Mouse (Mus musculus): ENCODE measurements around the gene Dera. TPM values are rescaled to one million over a fixed set of nuclear protein-coding genes. Genes with fewer than 3 reads are reported as not detected.

Dera gene
- polyA plus RNA-seq, 1 experiment from 2014 or later: 59.9 TPM

GRCm38 (mm10) chr6:137796596-137797567 lies 42.5 kb downstream of the Dera start:
- Histone ChIP-seq H3K4me2 (no peak overlapping the region), H3K27ac (ENCODE audit: low read depth, low read length) (no peak overlapping the region), H3K27me3 (ENCODE audit: control insufficient read depth, insufficient read depth, low read length) (no peaks in the 10 kb centered on the region), H3K9ac (ENCODE audit: low read length) (no peak overlapping the region), H3K4me1 (ENCODE audit: control insufficient read depth, insufficient read depth, low read length) (no peaks in the 10 kb centered on the region), H3K4me3 (ENCODE audit: low read depth, low read length) (no peak overlapping the region), H3K9me3 (ENCODE audit: control insufficient read depth, low read length) (peaks cover 9% of the 10 kb centered on the region; the same call in 1 of the 2 replicates), H3K36me3 (ENCODE audit: control insufficient read depth, insufficient read depth, low read length) (peaks cover 5% of the 10 kb centered on the region; the same call in 1 of the 2 replicates)
- DNase-seq (ENCODE audit: low spot score, missing footprints) (peak; percentile 91), ATAC-seq (ENCODE audit: low FRiP score) (peak; percentile 70)
- WGBS: 73% methylated on average over 28 of the region's 29 CpGs

- H3K27me3 ChIP-seq (ENCODE audit: control insufficient read depth, insufficient read depth, low read length): no peaks in the 10 kb centered on the region
These were observed 44.9 kb downstream of the Dera start for GRCm38 (mm10) chr6:137799253-137799652.

GRCm38 (mm10) chr6:137803456-137804005 lies 49.2 kb downstream of the Dera start:
- Histone ChIP-seq H3K9me3 (ENCODE audit: control insufficient read depth, low read length) (peaks cover 9% of the 10 kb centered on the region; the same call in 1 of the 2 replicates), H3K4me2 (no peak overlapping the region), H3K27me3 (ENCODE audit: control insufficient read depth, insufficient read depth, low read length) (no peaks in the 10 kb centered on the region), H3K4me1 (ENCODE audit: control insufficient read depth, insufficient read depth, low read length) (no peaks in the 10 kb centered on the region; the same call in 1 of the 2 replicates), H3K9ac (ENCODE audit: low read length) (no peak overlapping the region), H3K36me3 (ENCODE audit: control insufficient read depth, insufficient read depth, low read length) (peaks cover 5% of the 10 kb centered on the region), H3K27ac (ENCODE audit: low read depth, low read length) (no peak overlapping the region), H3K4me3 (ENCODE audit: low read depth, low read length) (no peak overlapping the region)
- ATAC-seq (ENCODE audit: low FRiP score) (no peak), DNase-seq (ENCODE audit: low spot score, missing footprints) (no peak)
- WGBS: 72% methylated on average over 12 of the region's 12 CpGs

More at GRCm38 (mm10) chr6:137799253-137799652, 44.9 kb downstream of the Dera start:
- H3K4me3 ChIP-seq (ENCODE audit: low read depth, low read length): no peak overlapping the region
- H3K4me2 ChIP-seq: no peak overlapping the region
- WGBS: 94% methylated on average over 9 of the region's 9 CpGs
- no peak overlapping the region for H3K9ac ChIP-seq (ENCODE audit: low read length)
- DNase-seq (ENCODE audit: low spot score, missing footprints) (no peak), ATAC-seq (ENCODE audit: low FRiP score) (no peak)
- no peaks in the 10 kb centered on the region; the same call in 1 of the 2 replicates for H3K4me1 ChIP-seq (ENCODE audit: control insufficient read depth, insufficient read depth, low read length)
- no peak overlapping the region for H3K27ac ChIP-seq (ENCODE audit: low read depth, low read length)
- peaks cover 9% of the 10 kb centered on the region; the same call in 1 of the 2 replicates for H3K9me3 ChIP-seq (ENCODE audit: control insufficient read depth, low read length)
- peaks cover 5% of the 10 kb centered on the region for H3K36me3 ChIP-seq (ENCODE audit: control insufficient read depth, insufficient read depth, low read length)

GRCm38 (mm10) chr6:137804121-137804520 lies 49.8 kb downstream of the Dera start:
- Histone ChIP-seq H3K9me3 (ENCODE audit: control insufficient read depth, low read length) (peaks cover 9% of the 10 kb centered on the region; the same call in 1 of the 2 replicates), H3K4me1 (ENCODE audit: control insufficient read depth, insufficient read depth, low read length) (no peaks in the 10 kb centered on the region; the same call in 1 of the 2 replicates), H3K4me3 (ENCODE audit: low read depth, low read length) (no peak overlapping the region), H3K27me3 (ENCODE audit: control insufficient read depth, insufficient read depth, low read length) (no peaks in the 10 kb centered on the region), H3K9ac (ENCODE audit: low read length) (no peak overlapping the region), H3K27ac (ENCODE audit: low read depth, low read length) (no peak overlapping the region), H3K4me2 (no peak overlapping the region), H3K36me3 (ENCODE audit: control insufficient read depth, insufficient read depth, low read length) (peaks cover 5% of the 10 kb centered on the region)
- 88% methylated on average over 7 of the region's 7 CpGs for WGBS
- ATAC-seq (ENCODE audit: low FRiP score): no peak
- no peak for DNase-seq (ENCODE audit: low spot score, missing footprints)

DNA sequence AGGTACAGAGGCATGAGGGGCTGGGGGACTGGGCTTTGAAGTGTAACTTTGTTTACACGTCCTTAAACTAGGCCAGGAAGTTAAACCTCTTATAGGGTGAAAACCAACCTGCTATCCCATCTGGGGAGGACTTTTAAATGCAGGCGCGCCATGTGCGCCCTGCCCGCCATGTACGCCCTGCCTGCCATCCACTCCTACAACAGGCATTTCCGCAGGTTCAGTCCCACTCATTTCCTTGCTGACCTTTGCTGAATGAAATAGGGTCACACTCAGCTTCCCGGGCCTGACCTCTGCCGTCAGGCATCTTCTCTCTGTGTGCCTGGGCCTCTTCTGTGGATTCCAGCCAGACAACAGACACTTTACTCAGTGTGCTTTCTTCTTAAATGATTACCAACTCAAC lies 50.3 kb downstream of the Dera start:
- no peaks in the 10 kb centered on the region; the same call in 1 of the 2 replicates for H3K4me1 ChIP-seq (ENCODE audit: control insufficient read depth, insufficient read depth, low read length)
- H3K4me3 ChIP-seq (ENCODE audit: low read depth, low read length): no peak overlapping the region
- H3K27me3 ChIP-seq (ENCODE audit: control insufficient read depth, insufficient read depth, low read length): no peaks in the 10 kb centered on the region
- ATAC-seq (ENCODE audit: low FRiP score): no peak
- 66% methylated on average over 9 of the region's 9 CpGs for WGBS
- no peak overlapping the region for H3K4me2 ChIP-seq
- no peak for DNase-seq (ENCODE audit: low spot score, missing footprints)
- H3K9ac ChIP-seq (ENCODE audit: low read length): no peak overlapping the region
- H3K27ac ChIP-seq (ENCODE audit: low read depth, low read length): no peak overlapping the region
- peaks cover 4% of the 10 kb centered on the region for H3K36me3 ChIP-seq (ENCODE audit: control insufficient read depth, insufficient read depth, low read length)
- H3K9me3 ChIP-seq (ENCODE audit: control insufficient read depth, low read length): peaks cover 9% of the 10 kb centered on the region; the same call in 1 of the 2 replicates

- ATAC-seq (ENCODE audit: low FRiP score): no peak
- Histone ChIP-seq H3K4me3 (ENCODE audit: low read depth, low read length) (no peak overlapping the region), H3K9ac (ENCODE audit: low read length) (no peak overlapping the region), H3K36me3 (ENCODE audit: control insufficient read depth, insufficient read depth, low read length) (no peaks in the 10 kb centered on the region; the same call in 1 of the 2 replicates), H3K4me2 (no peak overlapping the region), H3K27me3 (ENCODE audit: control insufficient read depth, insufficient read depth, low read length) (no peaks in the 10 kb centered on the region), H3K4me1 (ENCODE audit: control insufficient read depth, insufficient read depth, low read length) (no peaks in the 10 kb centered on the region; the same call in 1 of the 2 replicates), H3K9me3 (ENCODE audit: control insufficient read depth, low read length) (no peaks in the 10 kb centered on the region), H3K27ac (ENCODE audit: low read depth, low read length) (no peak overlapping the region)
- WGBS: 89% methylated on average over 3 of the region's 3 CpGs
- DNase-seq (ENCODE audit: low spot score, missing footprints): no peak
These were observed 52.0 kb downstream of the Dera start for GRCm38 (mm10) chr6:137806342-137806741.

GRCm38 (mm10) chr6:137806806-137807205 lies 52.5 kb downstream of the Dera start:
- H3K4me1 ChIP-seq (ENCODE audit: control insufficient read depth, insufficient read depth, low read length): no peaks in the 10 kb centered on the region; the same call in 1 of the 2 replicates
- H3K27ac ChIP-seq (ENCODE audit: low read depth, low read length): no peak overlapping the region
- no peak overlapping the region for H3K9ac ChIP-seq (ENCODE audit: low read length)
- H3K9me3 ChIP-seq (ENCODE audit: control insufficient read depth, low read length): no peaks in the 10 kb centered on the region
- H3K4me3 ChIP-seq (ENCODE audit: low read depth, low read length): no peak overlapping the region
- no peak for ATAC-seq (ENCODE audit: low FRiP score)
- no peaks in the 10 kb centered on the region; the same call in 1 of the 2 replicates for H3K36me3 ChIP-seq (ENCODE audit: control insufficient read depth, insufficient read depth, low read length)
- DNase-seq (ENCODE audit: low spot score, missing footprints): no peak
- WGBS: 90% methylated on average over 8 of the region's 8 CpGs
- no peaks in the 10 kb centered on the region for H3K27me3 ChIP-seq (ENCODE audit: control insufficient read depth, insufficient read depth, low read length)
- H3K4me2 ChIP-seq: no peak overlapping the region

DNA sequence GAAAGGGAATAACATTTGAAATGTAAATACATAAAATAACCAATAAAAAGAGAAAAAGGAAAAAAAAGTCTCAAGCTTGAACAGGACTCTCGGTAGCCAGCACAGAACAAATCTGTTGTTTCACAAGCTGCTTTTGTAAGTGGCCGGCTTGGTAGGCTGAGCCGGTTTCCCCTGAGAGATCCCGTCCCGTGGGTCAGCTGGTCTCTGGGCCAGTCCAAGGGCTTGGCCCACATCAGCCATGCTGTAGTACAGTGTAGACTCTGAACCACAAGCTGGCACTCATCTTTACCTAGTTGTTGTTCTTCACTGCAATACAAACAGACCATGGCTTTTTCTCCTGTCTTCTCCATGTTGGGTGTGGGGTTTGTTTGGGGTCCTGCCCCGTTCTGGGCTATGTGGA lies 53.0 kb downstream of the Dera start:
- ATAC-seq (ENCODE audit: low FRiP score) (no peak), DNase-seq (ENCODE audit: low spot score, missing footprints) (no peak)
- Histone ChIP-seq H3K4me1 (ENCODE audit: control insufficient read depth, insufficient read depth, low read length) (no peaks in the 10 kb centered on the region; the same call in 1 of the 2 replicates), H3K4me3 (ENCODE audit: low read depth, low read length) (no peak overlapping the region), H3K27me3 (ENCODE audit: control insufficient read depth, insufficient read depth, low read length) (no peaks in the 10 kb centered on the region), H3K27ac (ENCODE audit: low read depth, low read length) (no peak overlapping the region), H3K9ac (ENCODE audit: low read length) (no peak overlapping the region), H3K9me3 (ENCODE audit: control insufficient read depth, low read length) (no peaks in the 10 kb centered on the region), H3K36me3 (ENCODE audit: control insufficient read depth, insufficient read depth, low read length) (no peaks in the 10 kb centered on the region), H3K4me2 (no peak overlapping the region)
- 90% methylated on average over 6 of the region's 6 CpGs for WGBS

DNA sequence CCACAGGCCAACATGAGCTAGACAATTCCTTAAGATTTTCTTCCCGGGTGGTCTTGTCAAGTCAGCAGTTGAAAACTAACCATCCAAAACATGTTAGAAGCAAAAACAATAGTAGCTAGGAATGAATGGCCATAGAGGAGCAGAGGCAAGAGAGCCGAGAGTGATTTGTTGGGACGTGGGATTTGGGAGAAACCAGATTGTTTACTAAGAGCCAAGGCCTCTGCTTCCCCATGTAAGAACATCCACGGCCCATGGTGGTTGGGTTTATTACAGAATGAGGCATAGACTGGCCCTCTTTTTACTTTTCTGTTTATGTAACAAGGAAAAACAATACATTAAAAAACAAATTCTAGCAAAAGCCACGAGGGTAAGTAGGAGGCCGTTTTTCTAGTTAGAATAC lies 54.4 kb downstream of the Dera start:
- WGBS: 77% methylated on average over 6 of the region's 6 CpGs
- H3K36me3 ChIP-seq (ENCODE audit: control insufficient read depth, insufficient read depth, low read length): no peaks in the 10 kb centered on the region

More for the DNA sequence above, 54.4 kb downstream of the Dera start:
- H3K27me3 ChIP-seq (ENCODE audit: control insufficient read depth, insufficient read depth, low read length): no peaks in the 10 kb centered on the region
- ATAC-seq (ENCODE audit: low FRiP score): no peak
- no peak overlapping the region for H3K4me3 ChIP-seq (ENCODE audit: low read depth, low read length)
- no peaks in the 10 kb centered on the region for H3K9me3 ChIP-seq (ENCODE audit: control insufficient read depth, low read length)
- no peak for DNase-seq (ENCODE audit: low spot score, missing footprints)
- no peak overlapping the region for H3K9ac ChIP-seq (ENCODE audit: low read length)
- H3K27ac ChIP-seq (ENCODE audit: low read depth, low read length): no peak overlapping the region
- H3K4me1 ChIP-seq (ENCODE audit: control insufficient read depth, insufficient read depth, low read length): no peaks in the 10 kb centered on the region; the same call in 1 of the 2 replicates
- H3K4me2 ChIP-seq: no peak overlapping the region

Measured in midbrain, embryonic 11.5 days (tissue).